Mouse (Mus musculus) spleen, adult 2 months (tissue): ENCODE measurements around the gene Tubg1. TPM values are rescaled to one million over a fixed set of nuclear protein-coding genes. Genes with fewer than 3 reads are reported as not detected.

Experiments
- DNase-seq, 2 experiments: peaks; one replicate each; pipeline versions ENCODE4 v3.0.0 to v3.0.0-alpha.2; 2012 to 2021; ENCODE audit warnings: low spot score in 2 of 2, low read depth in 1 of 2
- H3K27ac ChIP-seq: fragments of 200-500 bp; 2 replicates; pipeline ENCODE4 v1.5.1; 2012; ENCODE audit warnings: low read length, inconsistent platforms; ENCODE audit not compliant: insufficient read depth
- H3K27me3 ChIP-seq: fragments of 200-500 bp; 2 replicates; pipeline ENCODE4 v1.6.1; 2012; ENCODE audit warnings: mild to moderate bottlenecking, moderate library complexity, low read length, inconsistent platforms; ENCODE audit not compliant: control insufficient read depth, insufficient read depth
- H3K36me3 ChIP-seq: fragments of 200-500 bp; 2 replicates; pipeline ENCODE4 v1.6.1; 2012; ENCODE audit warnings: mild to moderate bottlenecking, low read length, inconsistent platforms; ENCODE audit not compliant: control insufficient read depth, insufficient read depth
- H3K4me1 ChIP-seq: fragments of 200-500 bp; 2 replicates; pipeline ENCODE4 v1.6.1; 2011; ENCODE audit warnings: inconsistent platforms; ENCODE audit not compliant: control insufficient read depth, insufficient read depth, insufficient read length
- H3K4me3 ChIP-seq: fragments of 200-500 bp; 2 replicates; pipeline ENCODE4 v1.5.1; 2011; ENCODE audit warnings: mild to moderate bottlenecking, inconsistent platforms; ENCODE audit not compliant: insufficient read depth, insufficient read length; ENCODE audit errors: extremely low read depth
- CTCF ChIP-seq: fragments of 200-500 bp; IDR thresholded peaks from 2 replicates; pipeline ENCODE4 v1.5.1; 2011; ENCODE audit warnings: mild to moderate bottlenecking, inconsistent platforms; ENCODE audit not compliant: insufficient read depth, insufficient read length, insufficient replicate concordance; ENCODE audit errors: extremely low read depth
- POLR2A ChIP-seq: fragments of 200-500 bp; IDR thresholded peaks from 2 replicates; pipeline ENCODE4 v1.6.1; 2011; ENCODE audit warnings: low read depth, low read length, inconsistent platforms
- WGBS: fragments of 180-500 bp; shearing (Covaris S2); methylation state at CpG from one replicate; pipeline ENCODE4 v1.1.7; 2018; 5-methylcytosine and 5-hydroxymethylcytosine counted together
- polyA plus RNA-seq: library from polyadenylated mRNA; depleted of rRNA; stranded (reverse); fragments of >200 nt; gene quantifications from 2 replicates; pipeline ENCODE4 v1.2.3, GENCODE M21; 2012

Tubg1 gene
- polyA plus RNA-seq, 1 experiment: 17.7 TPM

DNA sequence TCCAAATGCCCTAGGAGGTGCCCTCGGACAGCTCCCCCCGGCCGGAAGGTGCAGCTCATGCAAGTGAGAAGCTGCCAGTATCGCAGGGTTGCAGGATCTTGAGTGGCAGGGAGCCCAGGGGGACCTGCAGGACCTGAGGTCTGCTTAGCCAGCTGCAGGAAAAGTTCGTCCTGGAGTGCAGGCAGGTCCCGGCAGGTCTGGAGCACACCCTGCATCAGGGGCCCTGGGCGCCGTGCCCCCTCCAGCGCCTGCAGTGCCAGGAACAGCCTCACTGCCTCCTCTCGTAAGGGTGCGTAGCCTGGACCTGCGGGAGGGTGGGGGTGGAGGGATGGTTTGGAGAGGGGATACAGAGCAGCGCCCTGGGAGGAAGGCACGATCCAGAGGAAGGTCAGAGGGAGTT, 46.6 kb downstream of the Tubg1 start:
- no peak for TF ChIP-seq CTCF
- 64% methylated on average over 14 of the region's 14 CpGs for WGBS
- Histone ChIP-seq H3K4me3 (no peak overlapping the region), H3K27me3 (peaks cover 43% of the 10 kb centered on the region), H3K36me3 (no peaks in the 10 kb centered on the region), H3K4me1 (peaks cover 12% of the 10 kb centered on the region), H3K27ac (no peak overlapping the region)
- no peak for DNase-seq

DNA sequence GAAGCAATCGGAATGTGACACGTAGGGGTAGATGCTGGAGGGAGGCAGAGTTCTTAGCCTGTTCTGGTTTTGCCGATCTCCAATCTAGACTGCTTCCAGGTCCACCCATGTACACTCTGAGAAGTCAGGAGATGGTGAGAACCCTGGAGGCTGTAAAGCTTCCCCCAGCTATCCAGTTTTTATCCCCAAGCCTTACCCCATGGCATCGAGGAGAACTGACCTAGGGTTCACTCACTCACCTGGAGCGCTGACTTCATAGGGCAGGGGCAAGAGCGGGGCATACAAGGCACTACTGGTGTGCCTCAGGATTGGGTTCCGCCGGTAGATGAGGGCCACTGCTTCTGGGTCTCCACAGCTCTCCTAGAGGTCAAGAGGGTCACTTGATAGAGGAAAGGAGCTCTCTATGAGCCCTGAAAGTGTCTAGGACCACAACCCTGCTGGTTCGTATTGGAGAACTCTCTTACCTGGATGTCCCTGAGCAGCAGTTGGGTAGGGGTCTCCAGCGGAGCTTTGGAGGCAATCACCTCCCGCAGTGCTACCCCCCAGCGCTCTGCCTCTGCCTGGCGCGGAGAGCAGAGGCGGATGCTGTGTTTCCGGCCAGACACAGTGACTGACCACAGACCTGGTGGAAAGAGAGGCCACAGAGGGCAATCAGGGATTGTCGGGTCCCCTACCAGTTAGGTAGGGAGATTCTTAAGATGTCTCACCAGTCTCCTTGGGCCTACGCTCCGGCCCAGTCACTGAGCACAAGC, 47.6 kb downstream of the Tubg1 start:
- TF ChIP-seq POLR2A (no peak), CTCF (no peak)
- no peak overlapping the region for H3K4me3 ChIP-seq
- WGBS: 51% methylated on average over 19 of the region's 19 CpGs

GRCm38 (mm10) chr11:101167963-101168300, 48.2 kb downstream of the Tubg1 start:
- 44% methylated on average over 8 of the region's 8 CpGs for WGBS
- H3K4me3 ChIP-seq: no peak overlapping the region
- DNase-seq: no peak
- peaks cover 15% of the 10 kb centered on the region for H3K4me1 ChIP-seq
- peaks cover 46% of the 10 kb centered on the region for H3K27me3 ChIP-seq
- H3K36me3 ChIP-seq: no peaks in the 10 kb centered on the region
- no peak overlapping the region for H3K27ac ChIP-seq
- TF ChIP-seq CTCF (no peak), POLR2A (no peak)

More for the DNA sequence above, 47.6 kb downstream of the Tubg1 start:
- Histone ChIP-seq H3K36me3 (no peaks in the 10 kb centered on the region), H3K27ac (no peak overlapping the region), H3K4me1 (peaks cover 14% of the 10 kb centered on the region), H3K27me3 (peaks cover 46% of the 10 kb centered on the region)
- DNase-seq: no peak

- no peak for DNase-seq
- WGBS: 21% methylated on average over 18 of the region's 18 CpGs
- TF ChIP-seq CTCF: no peak
- no peak for TF ChIP-seq POLR2A
- H3K36me3 ChIP-seq: no peaks in the 10 kb centered on the region
- H3K4me1 ChIP-seq: peaks cover 18% of the 10 kb centered on the region
- peaks cover 46% of the 10 kb centered on the region for H3K27me3 ChIP-seq
- H3K27ac ChIP-seq: no peak overlapping the region
- H3K4me3 ChIP-seq: no peak overlapping the region
Measured at GRCm38 (mm10) chr11:101168301-101168980, 48.7 kb downstream of the Tubg1 start.

DNA sequence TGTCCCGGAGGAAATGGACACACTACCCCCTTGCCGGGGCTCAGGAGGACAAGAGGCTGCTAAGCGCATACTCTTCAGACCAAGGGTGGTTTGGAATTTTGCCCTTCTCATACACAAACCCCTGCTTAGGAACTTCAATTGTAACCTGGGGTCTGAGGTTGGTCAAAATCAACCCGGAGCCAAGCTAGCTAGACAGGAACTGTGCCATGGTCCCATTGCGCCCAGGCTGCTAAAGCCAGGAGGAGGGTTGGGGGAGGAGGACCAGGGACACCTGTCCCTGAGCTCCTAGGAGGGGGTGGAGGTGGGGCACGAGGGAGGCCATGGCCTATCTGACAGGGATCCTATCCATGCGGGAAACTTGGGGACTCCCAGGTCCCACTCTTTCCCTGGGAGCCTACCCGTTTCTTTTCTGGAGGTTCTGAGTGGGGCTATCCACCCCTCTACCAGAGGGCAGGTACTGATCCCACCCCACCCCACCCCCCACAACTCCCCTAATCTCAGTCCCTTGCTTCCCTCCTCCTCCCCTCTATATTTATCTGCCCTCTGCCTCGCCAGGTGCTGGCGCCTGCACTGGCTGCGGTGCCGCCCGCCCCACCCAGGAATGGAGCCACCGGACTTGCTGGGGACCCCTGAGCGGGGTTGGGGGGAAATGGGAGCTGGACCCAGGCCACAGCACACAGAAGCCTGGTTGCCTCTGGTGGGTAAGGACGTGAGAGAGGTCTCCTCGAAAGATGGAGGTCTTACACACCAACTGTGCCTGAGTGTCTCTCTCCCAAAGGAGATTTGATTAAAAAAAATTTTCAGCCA, 49.8 kb downstream of the Tubg1 start:
- no peak overlapping the region for H3K27ac ChIP-seq
- peaks cover 19% of the 10 kb centered on the region for H3K4me1 ChIP-seq
- H3K4me3 ChIP-seq: peak overlapping the region; percentile 10; the same call in 1 of the 2 replicates
- H3K36me3 ChIP-seq: no peaks in the 10 kb centered on the region
- TF ChIP-seq POLR2A (no peak), CTCF (no peak)
- H3K27me3 ChIP-seq: peaks cover 36% of the 10 kb centered on the region
- WGBS: 26% methylated on average over 17 of the region's 17 CpGs
- DNase-seq: no peak

DNA sequence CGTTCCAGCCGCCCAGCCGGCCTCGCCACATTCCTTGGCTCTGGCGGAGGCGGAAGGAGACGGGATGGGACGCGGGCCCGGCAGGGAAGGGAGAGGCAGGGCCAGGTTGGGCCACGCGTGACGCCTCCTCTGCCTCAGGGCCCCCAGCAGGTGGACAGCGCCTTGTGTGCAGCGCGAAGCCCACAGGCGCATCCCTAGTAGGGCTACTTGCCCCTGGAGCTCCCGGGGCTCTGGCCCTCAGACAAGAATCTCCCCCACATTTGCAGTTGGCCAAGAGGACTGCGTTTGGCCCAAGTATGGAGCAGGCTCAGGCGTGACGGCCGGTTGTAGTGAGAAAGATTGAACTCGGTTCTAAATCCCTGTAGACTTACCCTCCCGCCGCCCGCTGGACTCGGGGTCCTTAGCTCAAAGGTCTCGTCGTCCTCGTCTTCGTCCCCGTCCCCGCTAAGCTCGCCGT, 50.6 kb downstream of the Tubg1 start, which contains the start of gene Cntnap1:
Cntnap1 (plus strand) TSS at position 170 of the 457 bp plus-strand sequence.
- no peak for TF ChIP-seq CTCF
- TF ChIP-seq POLR2A: no peak
- H3K4me1 ChIP-seq: peaks cover 25% of the 10 kb centered on the region
- H3K4me3 ChIP-seq: peak within 1 kb of the TSS; percentile 52
- 3% methylated on average over 35 of the region's 35 CpGs for WGBS
- H3K27ac ChIP-seq: peak within 1 kb of the TSS; percentile 52
- peaks cover 29% of the 10 kb centered on the region for H3K27me3 ChIP-seq
- H3K36me3 ChIP-seq: no peaks in the 10 kb centered on the region
- DNase-seq: no peak
